Mouse (Mus musculus): Measurements from ENCODE around the gene Gm4969. TPM values are rescaled to one million over a fixed set of nuclear protein-coding genes. Genes with fewer than 3 reads are reported as not detected.

Gene Gm4969
- polyA plus RNA-seq, 1 experiment = not detected

DNA sequence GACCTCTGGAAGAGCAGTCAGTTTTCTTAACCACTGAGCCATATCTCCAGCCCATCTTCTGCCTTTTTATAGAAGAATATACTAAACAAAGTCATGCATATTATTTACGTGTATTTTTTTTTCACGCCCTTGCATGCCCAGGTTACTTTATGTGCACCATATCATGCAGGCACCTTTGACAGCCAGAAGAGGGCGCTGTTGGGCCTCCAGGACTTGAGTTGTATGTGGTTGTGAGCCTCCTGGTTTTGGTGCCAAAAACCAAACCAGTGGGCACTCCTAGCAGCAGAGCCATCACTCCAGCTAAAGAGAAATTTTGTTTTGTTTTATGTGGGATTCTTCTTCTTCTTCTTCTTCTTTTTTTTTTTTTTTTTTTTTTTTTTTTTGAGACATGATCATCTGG, 48.7 kb downstream of the Gm4969 start:
- DNase-seq = no peak
- 49% methylated on average over 3 of the region's 3 CpGs for WGBS
- TF ChIP-seq CTCF (IDR thresholded peaks at IDR 0.05; ENCODE audit: insufficient read depth, low read length) = peak; percentile 51
- TF ChIP-seq POLR2A (IDR thresholded peaks at IDR 0.05; ENCODE audit: borderline replicate concordance, extremely low read depth, low read depth, low read length) = no peak
- Histone ChIP-seq H3K4me3 (replicated peaks; ENCODE audit: extremely low read depth, low read depth, low read length) (no peak overlapping the region), H3K4me1 (ENCODE audit: control insufficient read depth, insufficient read depth, low read length) (no peaks in the 10 kb centered on the region)

DNA sequence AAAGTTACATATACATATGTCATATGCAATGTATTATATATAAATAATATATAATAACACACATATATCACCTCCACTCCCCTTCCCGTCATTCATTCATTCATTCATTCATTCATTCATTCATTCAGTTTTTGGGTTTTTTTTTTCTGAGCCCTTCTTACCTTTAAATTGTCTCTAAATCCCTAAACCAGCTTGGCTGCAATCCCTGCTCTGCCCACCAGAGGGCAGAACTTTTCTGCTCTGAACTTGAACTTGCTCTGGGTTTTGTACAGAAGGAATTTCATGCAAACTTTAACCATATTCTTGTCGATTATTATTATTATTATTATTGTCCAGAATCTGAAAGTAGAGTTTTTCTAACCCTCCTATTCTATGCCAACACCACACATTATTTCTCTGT, 49.5 kb downstream of the Gm4969 start:
- peak; percentile 79 for TF ChIP-seq CTCF (IDR thresholded peaks at IDR 0.05; ENCODE audit: insufficient read depth, low read length)
- no peak for TF ChIP-seq POLR2A (IDR thresholded peaks at IDR 0.05; ENCODE audit: borderline replicate concordance, extremely low read depth, low read depth, low read length)
- DNase-seq = peak; percentile 72
- Histone ChIP-seq H3K4me3 (replicated peaks; ENCODE audit: extremely low read depth, low read depth, low read length) (no peak overlapping the region), H3K4me1 (ENCODE audit: control insufficient read depth, insufficient read depth, low read length) (no peaks in the 10 kb centered on the region)
- WGBS = 1% methylated on average over 2 of the region's 2 CpGs

DNA sequence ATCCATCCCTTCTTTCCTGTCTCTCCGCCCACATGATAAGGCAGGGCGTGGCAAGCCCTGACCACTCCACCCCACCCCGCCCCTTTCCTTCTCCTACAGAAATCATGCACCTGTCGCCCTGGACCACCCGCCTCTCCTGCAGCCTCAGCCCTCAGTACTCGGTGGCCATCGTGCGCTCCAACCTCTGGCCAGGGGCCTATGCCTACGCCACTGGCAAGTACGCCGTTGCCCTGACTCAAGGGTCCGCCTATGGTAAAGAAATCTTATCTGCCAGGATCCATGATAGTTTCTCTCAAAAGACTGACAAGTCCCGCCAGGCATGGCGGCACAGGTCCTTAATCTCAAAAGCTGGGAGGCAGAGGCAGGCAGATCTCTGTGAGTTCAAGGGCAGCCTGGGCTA, 50.2 kb downstream of the Gm4969 start:
- Histone ChIP-seq H3K4me1 (ENCODE audit: control insufficient read depth, insufficient read depth, low read length) (no peaks in the 10 kb centered on the region), H3K4me3 (replicated peaks; ENCODE audit: extremely low read depth, low read depth, low read length) (no peak overlapping the region)
- no peak for DNase-seq
- WGBS = 63% methylated on average over 13 of the region's 14 CpGs
- no peak for TF ChIP-seq CTCF (IDR thresholded peaks at IDR 0.05; ENCODE audit: insufficient read depth, low read length)

DNA sequence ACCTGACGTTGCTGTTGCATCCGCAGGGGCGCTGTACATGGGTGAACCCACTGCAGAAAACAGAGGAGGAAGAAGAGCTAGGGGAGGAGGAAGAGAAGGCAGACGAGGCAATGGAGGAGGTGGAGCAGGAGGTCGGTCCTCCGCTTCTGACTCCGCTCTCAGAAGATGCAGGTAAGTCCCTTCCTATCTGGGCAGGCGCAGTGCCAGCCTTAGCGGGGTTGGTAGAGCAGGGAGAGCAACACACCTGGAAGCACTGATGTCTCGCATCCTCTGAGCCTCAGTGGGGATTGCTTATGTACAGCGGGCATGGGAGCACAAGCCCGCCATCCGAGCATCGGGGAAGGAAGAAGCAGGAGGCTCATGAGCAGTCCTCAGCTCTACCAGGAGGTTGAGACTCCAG, 51.1 kb downstream of the Gm4969 start:
- DNase-seq = no peak
- no peak for TF ChIP-seq POLR2A (IDR thresholded peaks at IDR 0.05; ENCODE audit: borderline replicate concordance, extremely low read depth, low read depth, low read length)
- no peak for TF ChIP-seq CTCF (IDR thresholded peaks at IDR 0.05; ENCODE audit: insufficient read depth, low read length)
- no peak overlapping the region for H3K4me3 ChIP-seq (replicated peaks; ENCODE audit: extremely low read depth, low read depth, low read length)
- H3K4me1 ChIP-seq (ENCODE audit: control insufficient read depth, insufficient read depth, low read length) = no peaks in the 10 kb centered on the region
- WGBS = 39% methylated on average over 14 of the region's 14 CpGs

DNA sequence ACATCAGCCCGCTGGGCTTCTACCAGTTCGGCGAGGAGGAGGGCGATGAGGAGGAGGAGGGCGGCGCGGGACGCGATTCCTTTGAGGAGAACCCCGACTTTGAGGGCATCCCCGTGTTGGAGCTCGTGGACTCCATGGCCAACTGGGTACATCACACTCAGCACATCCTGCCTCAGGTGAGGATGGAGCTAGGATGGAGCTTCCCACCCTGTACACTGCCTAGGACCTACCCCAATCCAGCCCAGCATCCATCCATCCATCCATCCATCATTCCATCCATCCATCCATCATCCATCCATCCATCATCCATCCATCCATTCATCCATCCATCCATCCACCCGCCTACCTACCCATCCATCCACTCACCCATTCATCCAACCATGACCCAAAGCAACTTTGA, 52.3 kb downstream of the Gm4969 start:
- DNase-seq = no peak
- H3K4me3 ChIP-seq (replicated peaks; ENCODE audit: extremely low read depth, low read depth, low read length) = no peak overlapping the region
- H3K4me1 ChIP-seq (ENCODE audit: control insufficient read depth, insufficient read depth, low read length) = no peaks in the 10 kb centered on the region
- WGBS = 49% methylated on average over 13 of the region's 13 CpGs
- TF ChIP-seq CTCF (IDR thresholded peaks at IDR 0.05; ENCODE audit: insufficient read depth, low read length) (no peak), POLR2A (IDR thresholded peaks at IDR 0.05; ENCODE audit: borderline replicate concordance, extremely low read depth, low read depth, low read length) (no peak)

DNA sequence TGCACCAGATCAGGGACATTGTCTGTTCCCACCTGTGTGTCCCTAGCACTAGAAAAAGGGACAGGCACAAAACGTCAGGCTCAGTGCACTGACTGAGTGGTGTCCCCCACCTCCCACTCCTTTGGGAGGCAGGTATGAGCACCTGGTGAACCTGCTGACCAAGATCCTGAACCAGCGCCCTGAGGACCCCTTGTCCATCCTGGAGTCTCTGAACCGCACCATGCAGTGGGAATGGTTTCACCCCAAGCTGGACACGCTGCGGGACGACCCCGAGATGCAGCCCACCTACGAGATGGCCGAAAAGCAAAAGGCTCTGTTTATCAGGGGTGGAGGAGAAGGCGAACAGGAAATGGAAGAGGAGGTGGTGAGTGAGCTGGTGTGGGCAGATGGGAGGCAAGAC, 60.8 kb downstream of the Gm4969 start:
- Histone ChIP-seq H3K4me1 (ENCODE audit: control insufficient read depth, insufficient read depth, low read length) (no peaks in the 10 kb centered on the region), H3K4me3 (replicated peaks; ENCODE audit: extremely low read depth, low read depth, low read length) (no peak overlapping the region)
- DNase-seq = no peak
- no peak for TF ChIP-seq CTCF (IDR thresholded peaks at IDR 0.05; ENCODE audit: insufficient read depth, low read length)
- no peak for TF ChIP-seq POLR2A (IDR thresholded peaks at IDR 0.05; ENCODE audit: borderline replicate concordance, extremely low read depth, low read depth, low read length)
- 66% methylated on average over 10 of the region's 10 CpGs for WGBS

DNA sequence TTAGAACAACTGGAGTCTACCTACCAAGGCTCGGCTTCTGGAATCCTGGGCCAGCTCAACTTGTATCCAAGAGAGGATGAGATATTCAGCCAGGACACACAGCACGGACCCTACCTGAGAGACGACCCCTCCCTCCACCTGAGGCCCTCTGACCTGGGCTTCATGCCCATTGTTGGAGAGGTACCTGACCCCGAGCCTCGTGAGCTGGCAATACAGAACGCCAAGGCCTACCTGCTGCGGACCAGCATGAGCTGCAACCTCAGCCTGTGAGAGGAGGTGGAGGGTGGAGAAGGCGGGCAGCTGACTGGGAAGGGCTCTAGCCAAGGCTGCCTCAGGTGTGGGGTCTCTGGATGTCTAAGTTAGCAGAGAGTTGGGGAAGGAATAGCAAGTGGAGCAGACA, 63.1 kb downstream of the Gm4969 start:
- TF ChIP-seq CTCF (IDR thresholded peaks at IDR 0.05; ENCODE audit: insufficient read depth, low read length) = no peak
- no peak for TF ChIP-seq POLR2A (IDR thresholded peaks at IDR 0.05; ENCODE audit: borderline replicate concordance, extremely low read depth, low read depth, low read length)
- Histone ChIP-seq H3K4me3 (replicated peaks; ENCODE audit: extremely low read depth, low read depth, low read length) (no peak overlapping the region), H3K4me1 (ENCODE audit: control insufficient read depth, insufficient read depth, low read length) (no peaks in the 10 kb centered on the region)
- no peak for DNase-seq
- WGBS = 85% methylated on average over 8 of the region's 8 CpGs

DNA sequence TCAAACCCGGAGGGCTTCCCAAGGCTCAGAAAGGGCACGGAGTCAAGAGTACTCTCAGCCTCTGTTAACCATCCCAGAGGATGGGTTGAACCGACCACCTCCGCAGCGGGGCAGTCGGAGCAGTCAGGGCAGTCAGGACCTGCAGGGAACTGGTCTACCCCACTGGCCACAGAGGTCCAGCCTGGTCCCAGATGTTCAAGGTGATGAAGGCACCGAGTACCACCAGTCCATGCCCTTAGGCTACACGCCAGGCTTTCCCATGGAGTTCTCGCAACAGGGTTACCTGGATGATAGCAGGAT, 63.4 kb downstream of the Gm4969 start:
- Histone ChIP-seq H3K4me1 (ENCODE audit: control insufficient read depth, insufficient read depth, low read length) (no peaks in the 10 kb centered on the region), H3K4me3 (replicated peaks; ENCODE audit: extremely low read depth, low read depth, low read length) (no peak overlapping the region)
- no peak for DNase-seq
- WGBS = 77% methylated on average over 9 of the region's 9 CpGs
- TF ChIP-seq CTCF (IDR thresholded peaks at IDR 0.05; ENCODE audit: insufficient read depth, low read length) (no peak), POLR2A (IDR thresholded peaks at IDR 0.05; ENCODE audit: borderline replicate concordance, extremely low read depth, low read depth, low read length) (no peak)

DNA sequence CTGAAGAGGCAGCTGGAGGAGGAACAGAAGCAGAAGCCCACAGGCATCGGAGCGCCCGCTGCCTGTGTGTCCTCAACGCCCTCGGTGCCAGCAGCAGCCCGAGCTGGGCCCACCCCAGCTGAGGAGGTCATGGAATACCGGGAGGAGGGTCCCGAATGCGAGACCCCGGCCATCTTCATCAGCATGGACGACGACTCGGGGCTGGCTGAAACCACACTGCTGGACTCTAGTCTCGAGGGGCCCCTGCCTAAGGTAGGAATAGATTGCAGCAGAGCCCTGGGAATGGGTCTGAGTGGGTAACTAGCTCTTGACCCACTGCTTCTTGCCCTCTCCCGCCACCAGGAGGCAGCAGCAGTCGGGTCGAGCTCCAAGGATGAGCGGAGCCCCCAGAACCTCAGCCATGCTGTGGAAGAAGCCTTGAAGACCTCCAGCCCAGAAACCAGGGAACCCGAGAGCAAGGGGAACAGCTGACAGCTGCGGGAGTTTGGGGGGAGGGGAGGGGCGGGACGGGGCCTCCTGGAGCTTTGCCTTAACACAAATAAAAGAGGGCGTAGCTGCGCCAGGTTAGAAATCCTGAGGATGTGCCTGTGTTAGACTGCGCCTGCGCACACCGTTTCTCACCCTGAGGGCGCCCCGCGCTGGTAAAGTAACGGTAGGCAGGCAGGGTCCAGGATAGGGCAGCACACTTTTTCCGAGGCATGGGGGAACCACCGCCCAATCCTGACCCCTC, 64.0 kb downstream of the Gm4969 start, which contains the start of gene Rsph6a:
Rsph6a (plus strand) TSS at position 644 of the 730 bp plus-strand sequence.
- TF ChIP-seq POLR2A (IDR thresholded peaks at IDR 0.05; ENCODE audit: borderline replicate concordance, extremely low read depth, low read depth, low read length) = no peak
- TF ChIP-seq CTCF (IDR thresholded peaks at IDR 0.05; ENCODE audit: insufficient read depth, low read length) = peak; percentile 42
- 51% methylated on average over 33 of the region's 33 CpGs for WGBS
- Histone ChIP-seq H3K4me3 (replicated peaks; ENCODE audit: extremely low read depth, low read depth, low read length) (no peak within 1 kb of the TSS), H3K4me1 (ENCODE audit: control insufficient read depth, insufficient read depth, low read length) (no peaks in the 10 kb centered on the region)
- no peak for DNase-seq

DNA sequence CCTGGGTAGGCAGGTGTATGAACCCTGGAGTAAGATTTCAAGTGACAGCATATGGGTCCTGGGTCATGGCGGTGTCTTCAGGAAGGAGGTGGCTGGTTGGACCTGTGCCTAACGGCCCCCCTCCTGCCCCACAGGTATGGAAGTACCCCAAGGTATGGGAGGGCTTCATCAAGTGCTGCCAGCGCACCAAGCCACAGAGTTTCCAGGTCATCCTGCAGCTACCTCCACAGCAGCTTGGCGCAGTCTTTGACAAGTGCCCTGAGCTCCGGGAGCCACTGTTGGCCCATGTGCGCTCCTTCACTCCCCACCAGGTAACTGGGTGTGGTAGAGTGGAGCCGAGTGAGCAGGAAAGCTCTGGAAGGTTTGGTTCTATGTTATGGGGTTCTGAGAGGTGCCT, 65.0 kb downstream of the Gm4969 start:
- TF ChIP-seq CTCF (IDR thresholded peaks at IDR 0.05; ENCODE audit: insufficient read depth, low read length) (no peak), POLR2A (IDR thresholded peaks at IDR 0.05; ENCODE audit: borderline replicate concordance, extremely low read depth, low read depth, low read length) (no peak)
- 84% methylated on average over 7 of the region's 7 CpGs for WGBS
- Histone ChIP-seq H3K4me1 (ENCODE audit: control insufficient read depth, insufficient read depth, low read length) (no peaks in the 10 kb centered on the region), H3K4me3 (replicated peaks; ENCODE audit: extremely low read depth, low read depth, low read length) (no peak overlapping the region)
- DNase-seq = no peak

All from lung, adult 2 months (tissue).